24 mouse cellular contexts compared by ENCODE assay signal in the genomic region with DNA sequence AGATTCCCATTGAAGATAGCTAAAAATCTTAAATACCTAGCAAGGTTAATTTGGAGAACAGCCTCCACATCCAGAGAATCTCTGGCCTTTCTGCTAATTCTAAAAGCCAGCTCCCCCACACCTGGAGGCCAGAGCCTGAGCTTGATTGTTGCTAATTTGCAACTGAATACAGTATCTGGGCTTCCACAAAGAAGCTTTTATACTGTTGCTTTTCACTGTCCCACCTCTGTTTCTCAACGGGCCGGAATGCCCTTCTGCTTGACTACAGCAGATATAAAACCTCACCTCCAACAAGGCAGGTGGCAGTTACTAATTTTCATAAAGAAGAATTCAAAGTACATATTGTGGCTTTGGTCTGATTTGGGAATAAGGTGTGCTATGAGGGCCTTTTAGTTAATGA. TPM values are rescaled to one million over a fixed set of nuclear protein-coding genes. Genes with fewer than 3 reads are reported as not detected.
"Had no signal": no experiment of that assay in that cellular context is flagged by ENCODE, and none has a peak within 500 bp of the region (broad histone marks: within the 10 kb centered on the region; RNA-seq: fewer than 3 reads in every experiment).

No protein-coding gene starts in this region.

- H3K27me3 ChIP-seq: neural tube, embryonic 13.5 days; neural tube, embryonic 15.5 days; stomach, embryonic 15.5 days had no signal

- H3K4me2 ChIP-seq: neural tube, embryonic 13.5 days; neural tube, embryonic 15.5 days; stomach, embryonic 15.5 days had no signal

- H3K27ac ChIP-seq: neural tube, embryonic 13.5 days; neural tube, embryonic 15.5 days; stomach, embryonic 15.5 days; stomach, postnatal 0 days had no signal

- H3K9me3 ChIP-seq: neural tube, embryonic 13.5 days; stomach, embryonic 15.5 days had no signal

- H3K9ac ChIP-seq: neural tube, embryonic 13.5 days; neural tube, embryonic 15.5 days; stomach, embryonic 15.5 days had no signal

- H3K4me1 ChIP-seq: neural tube, embryonic 13.5 days; neural tube, embryonic 15.5 days; stomach, embryonic 15.5 days had no signal

- H3K36me3 ChIP-seq: neural tube, embryonic 13.5 days; neural tube, embryonic 15.5 days; stomach, embryonic 15.5 days had no signal

- H3K4me3 ChIP-seq: neural tube, embryonic 13.5 days; neural tube, embryonic 15.5 days; stomach, embryonic 15.5 days had no signal

- DNase-seq: retina, postnatal 1 day; right cerebral cortex, adult 18-20 months; right cerebral cortex, postnatal 14 days; right cerebral cortex, postnatal 25 days; right cerebral cortex, postnatal 4 days; spleen, adult 18-20 months; thymus, adult 18-20 months; thymus, adult 2 months; thymus, postnatal 14 days; thymus, postnatal 25 days; thymus, postnatal 36 days; thymus, postnatal 4 days had no signal

RNA-seq across cellular contexts. Expression of a gene that starts 15.1 kb away (rescaled TPM):
- total RNA-seq: neutrophil, adult 5-6 weeks had no signal
- polyA plus RNA-seq: neural tube, embryonic 13.5 days; neural tube, embryonic 14.5 days; neural tube, embryonic 15.5 days; small intestine, adult 2 months; stomach, embryonic 14.5 days; stomach, embryonic 15.5 days; stomach, embryonic 16.5 days; testis, adult 2 months; thymus, adult 2 months; thymus, postnatal 0 days; urinary bladder, adult 2 months had no signal
